Mouse (Mus musculus) embryo, embryonic 11 days (tissue): ENCODE measurements at regions not wholly inside any gene's neighbourhood (a gene's known extent, or its start where the extent isn't known, plus 50 kb on each side); places are given as distances from the start of the nearest gene placed in this dataset.
A peak's percentile ranks its signal among the peaks of the same experiment; 100 is the strongest.

Experiments used
- DNase-seq: peaks from one replicate; pipeline ENCODE4 v3.0.0-alpha.2; 2015

GRCm38 (mm10) chr1:185727749-185728148 is 273.1 kb downstream of the Slc30a10 start:
- no peak for DNase-seq

DNA sequence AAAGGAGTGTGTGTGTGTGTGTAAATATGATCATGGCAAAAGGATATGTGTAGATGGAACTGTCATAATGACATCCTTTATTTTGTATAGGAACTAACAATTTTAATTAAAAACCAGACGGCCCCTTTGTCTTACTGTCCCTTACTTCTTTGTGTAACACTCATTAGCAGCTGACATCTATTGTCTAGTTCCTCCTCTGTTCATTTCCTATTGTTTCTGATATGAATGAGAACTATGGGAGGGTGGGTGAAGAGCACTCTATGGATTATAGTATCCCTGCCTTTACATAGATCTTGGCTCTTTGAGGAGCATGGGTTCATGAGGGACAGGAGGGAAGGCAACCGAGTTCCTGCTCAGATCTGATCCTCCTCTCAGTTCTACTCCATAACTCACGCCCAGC is 273.8 kb downstream of the Slc30a10 start:
- no peak for DNase-seq

DNA sequence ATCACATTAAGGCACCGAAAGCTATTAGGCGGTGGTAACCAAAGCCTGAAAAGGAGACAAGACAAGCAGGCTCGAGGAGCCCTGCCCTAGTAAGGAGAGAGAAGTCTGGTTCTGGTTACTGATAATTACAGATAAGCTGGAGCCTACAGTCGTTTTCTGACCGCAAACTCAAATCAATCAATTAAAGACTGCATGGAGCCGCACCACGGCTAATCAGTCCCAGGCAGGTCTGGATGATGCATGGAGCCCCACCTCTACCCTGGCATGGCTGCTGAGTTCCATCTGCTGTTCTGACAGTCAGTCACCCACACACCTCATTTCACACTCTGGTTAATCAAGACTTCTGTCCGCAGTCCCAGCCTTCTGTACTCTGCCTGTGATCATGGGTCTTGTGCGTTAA is 276.4 kb downstream of the Slc30a10 start:
- peak; percentile 68 for DNase-seq

- DNase-seq: no peak
These were observed 282.1 kb downstream of the Slc30a10 start for GRCm38 (mm10) chr1:185736773-185737172.

DNA sequence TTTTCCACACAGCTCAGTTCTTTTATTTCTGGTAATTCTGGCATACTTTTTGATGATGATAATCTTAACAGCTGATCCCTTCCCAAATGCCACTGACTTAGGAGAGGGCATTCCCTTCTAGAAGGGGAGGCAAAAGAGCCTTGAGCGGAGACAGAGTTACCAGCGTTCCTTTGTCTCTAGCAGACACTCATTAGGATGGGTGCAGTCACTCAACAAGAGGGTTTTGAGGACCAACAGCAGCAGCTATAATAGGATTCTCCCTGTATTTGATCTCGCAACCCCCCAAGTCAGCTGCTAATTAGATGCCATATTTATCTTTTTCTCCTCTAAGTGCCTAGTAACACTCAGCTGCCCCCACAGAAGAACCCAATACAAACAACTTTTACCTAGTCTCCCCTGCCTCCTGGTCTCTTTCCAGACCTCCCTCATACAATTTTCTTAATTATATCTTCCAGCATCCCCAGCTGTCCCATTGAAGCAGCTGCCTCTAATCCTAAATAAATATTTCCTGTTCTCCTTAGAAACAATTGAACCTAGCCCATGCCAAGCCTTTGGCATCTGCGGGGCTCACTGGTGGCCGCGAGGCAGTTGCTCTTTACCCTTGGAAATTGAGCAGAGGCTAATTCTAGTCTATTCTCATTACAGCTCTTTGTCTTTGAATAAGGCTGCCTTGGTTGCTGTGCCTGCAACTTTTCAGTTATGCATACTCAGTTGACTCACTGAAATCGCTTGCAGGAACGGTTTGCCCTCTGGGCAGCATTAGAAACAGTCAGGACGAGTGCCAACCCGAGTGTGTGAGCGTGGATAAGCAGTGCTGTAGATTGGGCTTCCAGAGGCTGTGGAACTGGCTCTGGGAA is 286.6 kb downstream of the Slc30a10 start:
- DNase-seq: peak; percentile 14

DNA sequence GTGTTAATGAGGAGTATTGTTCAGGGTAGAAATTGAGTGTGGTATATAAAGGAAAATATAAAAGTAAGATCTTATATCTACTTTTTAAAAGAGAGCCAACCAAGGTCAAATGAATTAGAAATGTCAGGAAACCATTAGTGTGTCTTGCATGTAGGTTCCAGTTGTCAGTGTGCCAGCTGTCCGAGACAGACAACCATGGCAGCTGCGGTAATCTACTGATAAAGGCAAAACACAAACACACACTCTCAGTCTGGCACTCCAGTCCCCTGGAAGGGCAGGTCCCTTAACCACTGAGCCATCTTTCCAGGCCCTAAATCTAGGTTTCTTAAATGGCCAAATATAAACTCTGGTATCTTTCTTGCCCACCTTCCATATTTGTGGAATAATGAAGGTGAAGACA is 294.6 kb downstream of the Slc30a10 start:
- no peak for DNase-seq

DNA sequence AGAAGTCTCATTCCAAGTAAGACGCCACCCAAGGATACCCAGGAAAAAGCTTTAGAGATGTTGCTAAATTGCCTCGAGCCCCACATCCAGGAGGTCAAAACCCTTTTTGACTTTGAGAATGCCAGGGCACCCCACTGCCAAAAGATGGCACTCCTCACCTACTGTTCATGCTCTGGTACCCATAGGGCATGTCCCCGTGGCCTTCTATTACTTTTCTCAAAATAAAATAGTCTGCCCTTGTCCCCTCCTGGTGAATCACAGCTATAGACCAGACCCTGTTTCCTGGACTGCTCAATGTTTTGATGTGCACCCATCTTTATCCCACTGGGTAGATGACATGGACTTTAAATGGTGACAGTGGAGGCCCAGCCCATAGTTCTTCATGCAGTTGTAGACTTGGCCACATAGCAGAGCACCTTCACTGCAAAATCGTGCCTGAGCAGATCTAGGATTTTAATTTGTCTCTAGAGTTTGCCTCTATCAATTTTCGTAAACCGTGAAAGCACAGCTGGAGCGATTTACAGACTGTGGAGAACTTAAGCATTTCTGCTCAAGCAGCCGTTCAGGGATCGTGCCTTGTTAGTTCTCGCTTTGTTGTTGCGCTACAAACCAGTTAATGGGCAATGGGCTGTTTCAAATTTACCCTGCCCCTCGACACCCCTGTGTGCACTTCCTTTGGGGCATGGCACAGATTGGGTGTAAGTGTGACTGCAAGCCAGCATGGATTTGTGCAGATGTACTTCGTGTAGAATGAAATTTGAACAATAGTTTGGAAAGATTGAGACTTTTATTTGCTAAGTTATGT is 300.0 kb downstream of the Slc30a10 start:
- peak; percentile 17 for DNase-seq

DNA sequence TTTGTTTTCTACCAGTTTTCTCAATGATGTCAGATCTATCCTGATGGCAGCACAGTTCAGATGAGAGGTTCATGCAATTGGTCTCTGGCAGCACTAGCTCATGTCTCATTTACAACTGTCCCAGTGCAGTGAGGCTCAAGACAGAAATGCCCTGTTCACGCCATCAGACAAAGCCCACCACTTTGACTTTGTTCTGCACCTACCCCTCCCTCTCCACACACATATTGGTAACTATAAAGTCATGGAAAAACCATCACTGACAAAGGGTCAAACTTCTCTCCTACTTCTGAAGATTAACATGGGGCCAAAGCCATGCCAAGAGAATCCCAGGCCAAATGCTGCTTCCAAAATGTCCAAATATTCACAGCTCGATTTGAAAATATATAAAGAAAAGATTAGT is 302.7 kb downstream of the Slc30a10 start:
- no peak for DNase-seq

- no peak for DNase-seq
These were observed 319.6 kb downstream of the Slc30a10 start for GRCm38 (mm10) chr1:185774202-185774601.

DNA sequence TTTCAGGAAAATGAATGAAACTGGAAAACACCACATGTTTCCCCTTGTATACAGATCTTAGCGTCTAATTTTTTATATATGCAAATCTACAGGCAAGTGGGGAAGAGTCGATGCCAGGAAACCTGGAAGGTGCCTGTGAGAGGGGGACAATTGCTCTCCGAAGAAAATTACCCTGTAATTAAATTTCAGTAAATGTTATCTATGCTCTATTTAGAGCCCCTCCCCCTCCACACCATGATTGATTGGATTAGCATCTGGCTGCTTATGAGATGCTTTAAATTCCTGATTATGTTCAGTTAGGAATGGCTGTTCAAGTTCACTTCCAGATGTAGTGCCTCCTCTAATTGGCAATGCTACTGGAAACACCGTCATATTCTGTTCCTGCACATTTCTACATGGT is 325.0 kb downstream of the Slc30a10 start:
- DNase-seq: no peak

DNA sequence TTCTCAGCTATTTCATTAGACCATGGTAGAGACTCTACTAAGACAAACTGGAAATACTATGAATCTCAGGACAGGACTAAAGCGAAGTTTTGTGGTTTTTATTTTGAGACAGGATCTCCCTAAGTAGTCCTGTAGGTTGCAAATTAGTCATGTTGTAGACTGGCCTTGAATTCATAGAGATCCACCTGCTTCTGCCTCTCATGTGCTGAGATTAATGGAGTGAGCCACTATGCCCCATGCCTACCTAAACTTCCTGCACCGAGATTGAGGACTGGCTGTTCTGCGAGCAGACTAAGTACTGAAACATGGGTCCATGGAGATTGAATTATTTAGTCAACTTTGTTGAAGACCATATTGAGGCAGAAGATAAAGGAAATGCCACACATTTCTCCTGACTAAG is 315.0 kb downstream of the Lyplal1 start:
- no peak for DNase-seq

DNA sequence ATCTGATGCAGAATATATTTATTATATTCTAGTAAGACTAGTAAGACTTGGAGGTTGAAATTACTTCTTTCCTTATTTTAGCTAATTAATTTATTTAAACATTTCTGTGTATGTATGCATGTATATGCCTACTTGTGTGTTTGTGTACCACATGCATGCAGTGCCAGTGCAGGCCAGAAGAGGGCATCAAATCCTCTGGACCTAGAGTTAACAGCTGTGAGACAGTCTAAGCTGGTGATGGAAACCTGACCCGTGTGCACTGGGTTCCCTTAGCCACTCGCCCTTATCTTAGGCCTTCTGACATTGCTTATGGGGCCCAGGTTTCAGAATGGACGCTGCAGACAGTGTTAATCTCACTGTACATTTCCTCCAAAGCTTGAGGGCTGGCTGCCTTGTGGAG is 302.2 kb downstream of the Lyplal1 start:
- no peak for DNase-seq

- DNase-seq: peak; percentile 69
These were observed 298.1 kb downstream of the Lyplal1 start for GRCm38 (mm10) chr1:185819044-185819443.

- no peak for DNase-seq
These were observed 294.9 kb downstream of the Lyplal1 start for GRCm38 (mm10) chr1:185822241-185822640.

GRCm38 (mm10) chr1:185823226-185823625 is 293.9 kb downstream of the Lyplal1 start:
- no peak for DNase-seq

DNA sequence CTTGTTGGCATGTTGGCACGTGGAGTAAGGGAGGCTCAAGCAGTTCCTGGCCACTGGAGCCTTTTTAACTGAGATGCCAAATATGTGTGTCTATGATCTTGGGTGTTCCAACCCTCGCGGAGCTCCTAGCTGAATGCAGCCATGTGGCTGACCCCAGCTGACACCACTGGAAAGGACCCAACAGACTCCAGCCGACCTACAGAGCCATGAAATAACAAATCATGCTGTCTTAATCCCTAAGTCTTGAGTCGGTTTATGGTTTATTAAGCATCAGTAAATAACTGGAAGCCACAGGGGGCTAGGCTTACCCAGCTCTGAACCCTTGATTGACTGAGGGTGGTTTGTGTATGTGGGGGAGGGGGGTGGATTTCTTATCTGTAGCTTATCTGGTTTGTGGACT is 293.2 kb downstream of the Lyplal1 start:
- no peak for DNase-seq

DNA sequence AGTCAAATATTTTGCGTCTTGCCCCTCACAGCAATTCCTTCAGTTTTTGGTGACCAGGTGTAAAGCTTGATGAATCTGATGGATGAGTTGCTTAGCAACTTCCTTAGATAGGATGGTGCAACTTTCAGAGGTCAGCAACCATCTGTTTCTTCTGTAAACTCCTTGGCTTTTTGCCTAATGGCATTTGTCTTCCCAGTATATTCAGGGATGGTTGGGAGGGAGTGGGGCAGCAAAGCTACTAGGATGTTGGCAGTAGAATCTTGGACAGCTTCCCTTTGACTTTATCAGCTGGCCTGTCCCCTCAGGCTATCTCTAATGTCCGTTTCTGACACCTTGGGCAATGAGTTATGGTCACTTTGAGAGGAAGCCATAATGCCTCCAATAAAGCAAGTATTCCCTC is 289.1 kb downstream of the Lyplal1 start:
- no peak for DNase-seq

- DNase-seq: no peak
These were observed 288.6 kb downstream of the Lyplal1 start for GRCm38 (mm10) chr1:185828486-185828885.

GRCm38 (mm10) chr1:185832059-185832458 is 285.1 kb downstream of the Lyplal1 start:
- no peak for DNase-seq

- DNase-seq: no peak
These were observed 282.9 kb downstream of the Lyplal1 start for GRCm38 (mm10) chr1:185834171-185834570.

DNA sequence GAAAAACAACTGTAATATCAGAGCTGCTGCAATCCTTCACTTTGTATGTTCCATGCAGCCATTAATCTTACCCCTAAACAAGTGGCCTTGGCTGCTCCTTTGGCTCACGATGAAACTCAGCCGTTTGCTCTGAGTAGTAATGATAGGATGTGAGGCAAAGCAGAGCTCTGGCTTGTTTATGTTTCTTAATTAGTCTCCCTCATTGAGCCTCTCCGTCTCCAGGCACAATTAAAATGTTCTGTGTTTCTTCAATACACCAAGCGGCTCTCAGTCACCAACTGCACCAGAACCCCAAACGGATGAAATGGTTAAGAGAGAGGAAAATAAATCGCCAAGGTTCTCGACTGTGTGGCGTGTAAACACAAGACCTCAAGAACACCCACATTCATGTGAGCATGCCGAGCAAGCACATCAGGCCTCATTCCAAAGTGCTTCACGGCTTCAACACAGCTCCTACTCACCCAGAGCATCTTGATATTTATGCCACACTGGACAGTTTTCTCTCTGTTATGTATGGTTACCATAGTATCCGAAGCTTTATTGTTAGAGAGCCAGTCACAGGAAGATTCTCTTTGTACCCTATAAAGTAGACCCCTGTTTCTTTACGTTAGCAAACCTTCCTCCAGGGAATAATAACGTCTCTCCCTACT is 280.4 kb downstream of the Lyplal1 start:
- DNase-seq: peak; percentile 19

GRCm38 (mm10) chr1:185842481-185842880 is 274.6 kb downstream of the Lyplal1 start:
- no peak for DNase-seq

- DNase-seq: no peak
These were observed 269.9 kb downstream of the Lyplal1 start for GRCm38 (mm10) chr1:185847161-185847560.

- no peak for DNase-seq
These were observed 266.5 kb downstream of the Lyplal1 start for GRCm38 (mm10) chr1:185850590-185850989.
